Mouse (Mus musculus) CH12F3 (cell line): ENCODE results near the gene Pi4ka.
"Not testable (repeated sequence)": the region's sequence is repeated elsewhere in the genome, so short reads cannot be mapped to it uniquely, and the experiment has no call there.

ENCODE experiments used
- in situ Hi-C: fragments of 300-500 bp; cut with MboI; formaldehyde crosslinking; loops from 2 replicates; pipeline ENCODE4 v1.14.3; 2020; ENCODE audit warnings: low sequenced_read_pairs

Gene Pi4ka

DNA sequence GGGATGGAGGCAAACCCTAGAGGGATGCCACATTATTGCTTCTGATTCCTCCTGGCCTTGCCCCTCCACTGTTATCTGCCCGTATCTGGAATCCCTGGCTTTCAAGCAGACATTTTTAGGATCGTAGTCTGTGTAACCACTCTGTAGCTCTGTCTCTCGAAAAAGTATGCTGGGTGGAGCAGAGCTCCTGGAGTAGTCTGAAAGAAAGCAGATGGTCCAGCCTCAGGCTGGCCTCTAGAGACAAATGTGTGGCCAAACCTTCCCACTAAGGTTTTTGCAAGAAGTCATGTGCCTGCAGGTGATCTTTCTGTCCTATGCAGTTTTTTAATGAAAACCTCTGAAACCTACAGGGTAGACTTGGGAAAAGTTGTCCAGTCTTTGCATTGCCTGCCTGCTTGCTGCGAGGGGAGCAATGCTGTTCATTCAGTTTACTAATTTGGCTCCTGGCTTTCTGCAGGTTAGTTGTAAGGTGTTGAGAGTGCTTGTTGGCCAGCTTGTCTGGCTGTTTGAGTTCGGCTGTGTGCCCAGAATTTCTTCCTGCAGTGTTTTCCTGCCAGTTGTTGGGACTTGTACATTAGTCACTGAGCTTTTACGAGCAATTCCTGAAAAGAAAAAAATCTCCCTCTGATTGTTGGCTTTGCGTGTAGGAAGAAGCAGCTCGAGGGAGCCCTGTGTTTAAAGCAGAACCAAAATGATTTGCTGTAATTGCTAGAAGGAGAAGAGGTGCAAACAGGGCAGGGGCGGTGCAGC lies 171.0 kb downstream of the Pi4ka start:
- in situ Hi-C loops: no loop called here

DNA sequence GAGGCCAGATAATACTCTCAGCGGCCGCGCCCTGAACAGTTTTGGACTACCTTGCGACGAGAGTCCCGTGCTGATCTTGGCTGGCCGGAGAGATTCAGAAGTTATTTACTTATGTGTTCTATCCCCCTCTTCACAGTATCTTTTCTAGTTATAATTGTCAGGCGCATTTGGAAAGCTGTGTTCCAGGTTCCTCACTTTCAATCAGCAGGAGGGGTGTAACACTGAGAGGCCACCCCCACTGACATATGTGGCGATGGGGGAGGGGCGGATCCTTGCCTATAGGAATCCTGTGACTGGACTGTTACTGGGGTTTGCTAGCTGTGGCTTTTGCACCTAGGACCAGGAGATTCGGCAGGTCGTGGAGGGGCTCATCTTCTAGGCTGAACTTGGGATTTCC lies 171.6 kb downstream of the Pi4ka start:
- in situ Hi-C loops: no loop called here

DNA sequence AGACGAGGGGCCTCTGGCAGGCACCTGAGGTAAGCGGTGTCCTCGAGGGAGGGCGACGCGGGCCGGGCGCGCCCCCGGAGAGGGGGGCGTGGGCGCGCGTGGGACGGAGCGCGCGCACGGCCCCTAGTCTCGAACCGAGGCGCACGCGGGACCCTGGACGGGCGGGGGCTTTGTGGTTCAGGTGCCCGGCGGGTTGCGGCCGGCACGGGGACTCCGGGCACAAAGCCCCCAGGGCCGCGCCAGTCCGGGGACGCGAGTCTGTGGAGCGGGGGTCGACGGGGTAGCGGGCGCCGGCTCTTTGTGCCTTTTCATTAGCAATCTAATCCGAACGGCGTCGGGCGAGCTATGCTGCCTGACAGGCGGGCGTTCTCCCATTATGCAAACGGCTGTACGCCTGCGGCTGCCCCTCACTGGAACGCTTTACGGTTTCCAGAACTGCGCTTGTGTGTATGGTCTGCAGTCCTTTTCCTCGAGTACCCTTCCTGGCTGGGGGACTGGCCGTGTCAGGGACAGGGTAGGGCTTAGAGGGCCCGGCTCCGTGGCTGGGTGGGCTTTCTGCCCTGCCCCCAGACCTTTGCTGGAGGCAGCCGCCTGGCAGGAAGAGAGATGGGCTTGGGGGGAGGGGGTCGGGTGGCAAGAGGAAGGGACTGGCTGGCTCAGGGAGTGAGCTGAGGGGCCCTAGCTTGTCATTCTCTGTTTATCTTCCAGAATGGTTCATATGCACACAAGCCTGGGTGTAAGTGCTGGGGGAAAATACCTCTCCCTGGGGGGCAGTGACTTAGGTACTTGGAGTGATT lies 172.2 kb downstream of the Pi4ka start:
- in situ Hi-C loops: no loop called here

DNA sequence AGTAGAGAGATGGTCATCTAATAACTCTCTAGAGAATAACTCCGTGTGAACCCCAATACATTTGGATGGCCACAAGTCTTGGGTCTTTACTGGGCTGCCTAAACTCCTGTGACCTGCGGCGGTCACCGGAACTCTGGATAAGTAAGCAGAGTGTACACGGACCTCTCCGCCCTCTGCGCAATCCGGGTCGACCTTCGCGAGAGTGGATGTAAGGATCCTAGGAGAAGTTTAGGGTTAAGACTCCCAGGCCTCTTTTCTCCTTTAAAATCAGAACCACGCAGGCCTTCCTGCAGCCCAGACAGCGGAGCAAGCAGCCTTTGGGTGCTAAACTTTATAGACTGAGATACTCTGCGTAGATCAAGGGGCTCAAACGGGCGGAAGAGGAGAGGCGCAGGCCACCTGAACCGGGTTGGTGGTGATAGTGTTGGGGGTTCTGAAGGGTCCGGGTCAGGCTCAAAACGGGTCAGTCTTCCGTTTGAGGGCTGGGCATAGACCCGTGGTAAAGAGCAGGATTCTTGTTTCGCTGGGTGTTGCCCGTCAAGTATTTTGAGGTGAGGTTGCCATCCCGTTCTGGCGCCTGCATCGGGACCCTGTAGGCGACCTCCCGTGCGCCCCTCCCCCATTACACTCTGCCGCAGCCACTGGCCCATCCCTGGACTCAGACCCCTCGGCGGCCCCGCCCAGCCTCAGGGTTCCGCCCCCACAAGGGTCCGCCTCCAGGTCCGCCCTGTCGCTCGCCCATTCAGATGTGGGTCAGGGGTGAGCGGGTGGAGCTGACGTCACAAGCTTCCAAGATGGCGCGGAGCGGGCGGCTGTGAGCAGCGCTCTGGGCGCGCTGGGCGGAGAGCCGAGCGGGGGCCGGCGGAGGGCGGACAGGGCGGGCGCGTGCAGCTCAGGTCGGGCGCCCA lies 173.1 kb downstream of the Pi4ka start, which contains the start of gene Hic2:
Hic2 (plus strand) TSS at position 779 of the 908 bp plus-strand sequence.
- in situ Hi-C loops: no loop called here

DNA sequence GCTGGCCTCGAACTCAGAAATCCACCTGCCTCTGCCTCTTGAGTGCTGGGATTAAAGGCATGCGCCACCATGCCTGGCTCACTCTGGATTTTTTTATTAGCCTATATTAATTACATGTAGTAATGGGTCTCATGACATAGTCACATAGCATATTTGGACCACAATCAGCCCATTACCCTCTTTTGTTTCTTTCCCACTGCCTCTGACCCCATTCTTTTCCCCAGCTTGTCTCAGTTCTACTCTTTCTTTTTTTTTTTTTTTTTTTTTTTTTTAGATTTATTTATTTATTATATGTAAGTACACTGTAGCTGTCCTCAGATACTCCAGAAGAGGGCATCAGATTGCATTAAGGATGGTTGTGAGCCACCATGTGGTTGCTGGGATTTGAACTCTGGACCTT lies 174.6 kb downstream of the Pi4ka start:
- in situ Hi-C loops: not testable (repeated sequence)
